Mouse (Mus musculus) liver, embryonic 12.5 days (tissue): ENCODE results near the gene Gpr37l1. TPM values are rescaled to one million over a fixed set of nuclear protein-coding genes. Genes with fewer than 3 reads are reported as not detected.

Source experiments
- ATAC-seq: fragments of 200-750 bp; cut with Nextera tagmentation; 2 replicates; pipeline ENCODE4 v1.8.0; 2017; ENCODE audit warnings: moderate number of reproducible peaks, mild to moderate bottlenecking, moderate library complexity
- H3K27ac ChIP-seq: fragments of 300-500 bp; sonication (generic); 2 replicates; pipeline ENCODE4 v1.5.1; 2016; ENCODE audit warnings: mild to moderate bottlenecking
- H3K27me3 ChIP-seq: fragments of 300-500 bp; sonication (generic); replicated peaks from 2 replicates; pipeline ENCODE4 v1.6.1; 2016; ENCODE audit warnings: mild to moderate bottlenecking, moderate library complexity
- H3K36me3 ChIP-seq: fragments of 300-500 bp; sonication (generic); 2 replicates; pipeline ENCODE4 v1.6.1; 2016; ENCODE audit warnings: mild to moderate bottlenecking, moderate library complexity
- H3K4me1 ChIP-seq: fragments of 300-500 bp; sonication (generic); 2 replicates; pipeline ENCODE4 v1.6.1; 2016
- H3K4me2 ChIP-seq: fragments of 300-500 bp; sonication (generic); 2 replicates; pipeline ENCODE4 v1.6.1; 2016; ENCODE audit warnings: mild to moderate bottlenecking, moderate library complexity
- H3K4me3 ChIP-seq: fragments of 300-500 bp; sonication (generic); 2 replicates; pipeline ENCODE4 v1.5.1; 2016; ENCODE audit warnings: mild to moderate bottlenecking, moderate library complexity
- H3K9ac ChIP-seq: fragments of 300-500 bp; sonication (generic); 2 replicates; pipeline ENCODE4 v1.6.1; 2016; ENCODE audit warnings: mild to moderate bottlenecking, moderate library complexity
- H3K9me3 ChIP-seq: fragments of 300-500 bp; sonication (generic); replicated peaks from 2 replicates; pipeline ENCODE4 v1.6.1; 2016; ENCODE audit warnings: mild to moderate bottlenecking, moderate library complexity
- WGBS: fragments of 180-500 bp; shearing (Covaris S2); methylation state at CpG from one replicate; pipeline ENCODE4 v1.1.7; 2016; ENCODE audit not compliant: insufficient replicate concordance; 5-methylcytosine and 5-hydroxymethylcytosine counted together
- polyA plus RNA-seq: library from polyadenylated mRNA; unstranded; fragments of >200 nt; fragmentation: Nextera tagmentation; extraction: Ambion mirVana; gene quantifications from 2 replicates; pipeline ENCODE4 v1.2.1, GENCODE M21; 2016

The Gpr37l1 gene
- polyA plus RNA-seq, 1 experiment from 2014 or later = not detected

DNA sequence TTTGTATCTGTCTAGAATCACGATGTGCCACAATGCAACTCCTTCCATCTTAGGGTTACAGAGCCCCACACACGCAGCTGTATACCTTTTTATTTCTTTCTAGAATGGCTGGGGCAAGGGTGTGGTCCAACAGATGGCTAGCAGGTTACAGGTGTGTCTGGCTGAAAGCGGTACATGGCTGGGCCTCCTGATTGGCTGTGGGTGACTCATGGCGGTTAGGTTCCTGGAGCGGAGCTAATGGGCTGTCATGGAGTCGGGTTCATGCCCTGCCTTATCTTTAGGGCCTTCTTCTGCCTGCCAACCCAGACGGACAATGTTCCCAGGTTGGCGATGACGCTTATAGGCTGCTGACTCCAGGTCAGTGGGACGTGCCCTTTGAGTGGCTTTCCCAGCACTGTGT is 13.3 kb upstream of the Gpr37l1 start:
- Histone ChIP-seq H3K27ac (no peak overlapping the region), H3K4me3 (no peak overlapping the region), H3K9me3 (no peaks in the 10 kb centered on the region), H3K27me3 (peaks cover 21% of the 10 kb centered on the region), H3K9ac (no peak overlapping the region), H3K4me2 (no peak overlapping the region), H3K4me1 (0 out of 2 replicates have a peak, but pooled peaks cover 6% of the 10 kb centered on the region), H3K36me3 (no peaks in the 10 kb centered on the region)
- ATAC-seq = no peak
- WGBS = 72% methylated on average over 10 of the region's 10 CpGs

DNA sequence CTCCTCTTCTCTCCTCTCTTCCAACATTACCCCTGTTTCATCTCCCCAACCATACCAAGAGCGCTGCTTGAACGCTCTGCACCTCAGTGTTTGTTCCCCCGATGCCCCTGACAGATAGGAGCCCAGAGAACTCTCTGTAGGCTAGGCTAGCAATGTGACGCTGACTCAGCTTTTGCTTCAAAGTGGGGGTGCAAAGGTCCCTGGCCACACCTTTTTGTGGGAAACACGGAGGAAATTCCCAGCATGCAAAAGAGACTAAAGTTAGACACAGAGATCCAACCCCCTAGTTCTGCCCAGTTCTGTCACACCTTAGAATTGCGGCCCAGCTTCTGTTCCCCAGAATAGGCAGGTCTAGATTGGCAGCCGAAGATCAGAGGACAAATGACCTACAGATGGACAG is 11.4 kb upstream of the Gpr37l1 start:
- 69% methylated on average over 7 of the region's 7 CpGs for WGBS
- Histone ChIP-seq H3K27me3 (peaks cover 16% of the 10 kb centered on the region), H3K4me1 (0 out of 2 replicates have a peak, but pooled peaks cover 6% of the 10 kb centered on the region), H3K9me3 (no peaks in the 10 kb centered on the region), H3K36me3 (no peaks in the 10 kb centered on the region), H3K27ac (no peak overlapping the region), H3K9ac (no peak overlapping the region), H3K4me3 (no peak overlapping the region), H3K4me2 (no peak overlapping the region)
- no peak for ATAC-seq

DNA sequence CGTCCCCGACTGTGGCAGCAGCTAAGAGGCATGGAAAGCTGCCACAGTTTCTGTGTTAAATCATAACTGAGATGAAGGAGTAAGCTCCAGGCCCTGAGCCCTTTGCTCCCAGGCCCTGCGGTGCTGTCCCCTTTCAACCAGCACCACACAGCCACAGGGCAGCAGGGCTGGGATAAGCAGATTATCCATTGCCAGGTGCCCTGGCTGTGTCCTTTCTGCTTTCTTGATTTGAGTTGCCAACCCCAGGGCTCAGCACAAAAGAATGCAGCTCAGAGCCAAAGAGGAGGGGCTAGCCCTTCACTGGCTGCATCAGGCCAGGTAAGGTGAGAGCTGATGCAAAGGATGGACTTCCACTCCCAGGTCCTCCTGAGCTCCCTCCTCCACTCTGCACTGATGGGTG is 10.2 kb upstream of the Gpr37l1 start:
- H3K4me2 ChIP-seq = no peak overlapping the region
- H3K27ac ChIP-seq = no peak overlapping the region
- no peak for ATAC-seq
- 86% methylated on average over 3 of the region's 3 CpGs for WGBS
- no peaks in the 10 kb centered on the region for H3K9me3 ChIP-seq
- no peaks in the 10 kb centered on the region for H3K36me3 ChIP-seq
- H3K4me1 ChIP-seq = no peaks in the 10 kb centered on the region
- no peak overlapping the region for H3K9ac ChIP-seq
- H3K4me3 ChIP-seq = no peak overlapping the region
- H3K27me3 ChIP-seq = peaks cover 9% of the 10 kb centered on the region

GRCm38 (mm10) chr1:135175176-135175575 is 7.7 kb upstream of the Gpr37l1 start:
- Histone ChIP-seq H3K4me1 (no peaks in the 10 kb centered on the region), H3K36me3 (no peaks in the 10 kb centered on the region), H3K9me3 (no peaks in the 10 kb centered on the region), H3K27me3 (no peaks in the 10 kb centered on the region), H3K9ac (no peak overlapping the region), H3K4me3 (no peak overlapping the region), H3K4me2 (no peak overlapping the region), H3K27ac (no peak overlapping the region)
- ATAC-seq = no peak
- 71% methylated on average over 3 of the region's 3 CpGs for WGBS

DNA sequence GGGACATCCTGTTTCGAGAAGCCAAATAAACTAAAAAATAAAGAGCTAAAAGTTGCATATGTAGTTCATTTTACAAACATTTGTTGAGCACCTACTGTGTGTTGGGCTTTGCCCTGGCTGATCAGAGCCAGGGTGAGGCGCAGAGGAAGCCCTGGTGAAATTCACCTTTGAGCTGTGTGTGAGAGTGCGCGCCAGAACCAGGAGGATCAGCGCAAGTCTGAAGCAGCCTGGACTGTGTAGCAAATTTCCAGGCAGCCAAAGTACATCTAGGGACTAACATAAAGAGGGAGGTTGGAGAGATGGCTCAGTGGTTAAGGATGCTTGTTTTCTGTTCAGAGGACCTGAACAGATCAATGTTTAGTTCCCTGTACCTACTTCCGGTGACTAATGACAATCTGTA is 5.8 kb upstream of the Gpr37l1 start:
- no peak overlapping the region for H3K4me3 ChIP-seq
- no peaks in the 10 kb centered on the region for H3K36me3 ChIP-seq
- ATAC-seq = no peak
- H3K27me3 ChIP-seq = peaks cover 3% of the 10 kb centered on the region; the same call in 1 of the 2 replicates
- no peak overlapping the region for H3K27ac ChIP-seq
- no peaks in the 10 kb centered on the region for H3K9me3 ChIP-seq
- no peak overlapping the region for H3K9ac ChIP-seq
- no peak overlapping the region for H3K4me2 ChIP-seq
- no peaks in the 10 kb centered on the region for H3K4me1 ChIP-seq
- 83% methylated on average over 6 of the region's 6 CpGs for whole genome bisulfite sequencing

DNA sequence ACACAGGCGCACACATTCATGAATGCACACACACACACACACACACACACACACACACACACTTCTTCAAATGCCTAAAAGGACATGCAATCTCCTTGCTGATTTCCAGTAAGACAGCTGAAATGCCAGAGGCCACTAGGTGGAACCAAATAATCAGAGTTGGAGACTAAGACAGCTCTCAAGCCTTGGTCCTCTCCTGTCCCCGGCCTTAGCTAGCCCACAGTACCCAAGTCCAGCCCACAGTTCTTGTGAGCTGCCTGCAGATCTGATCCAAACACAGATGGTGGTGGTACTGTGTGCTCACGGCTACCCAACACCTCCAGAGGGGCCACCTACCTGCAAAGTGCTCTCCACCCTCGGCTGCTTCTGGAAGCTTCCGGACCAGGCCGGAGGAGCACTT is 4.5 kb upstream of the Gpr37l1 start:
- ATAC-seq = no peak
- Histone ChIP-seq H3K9me3 (no peaks in the 10 kb centered on the region), H3K4me2 (no peak overlapping the region), H3K4me1 (no peaks in the 10 kb centered on the region), H3K27ac (no peak overlapping the region), H3K4me3 (no peak overlapping the region), H3K9ac (no peak overlapping the region), H3K36me3 (no peaks in the 10 kb centered on the region), H3K27me3 (peaks cover 11% of the 10 kb centered on the region)
- 56% methylated on average over 6 of the region's 6 CpGs for WGBS

- H3K27me3 ChIP-seq = peaks cover 16% of the 10 kb centered on the region
- no peak overlapping the region for H3K27ac ChIP-seq
- 66% methylated on average over 7 of the region's 7 CpGs for WGBS
- no peak overlapping the region for H3K9ac ChIP-seq
- H3K36me3 ChIP-seq = no peaks in the 10 kb centered on the region
- H3K9me3 ChIP-seq = no peaks in the 10 kb centered on the region
- no peak overlapping the region for H3K4me2 ChIP-seq
- H3K4me3 ChIP-seq = no peak overlapping the region
- no peaks in the 10 kb centered on the region for H3K4me1 ChIP-seq
- no peak for ATAC-seq
Observed at GRCm38 (mm10) chr1:135171202-135171601, 3.7 kb upstream of the Gpr37l1 start.

- no peak overlapping the region for H3K4me2 ChIP-seq
- no peak for ATAC-seq
Observed at GRCm38 (mm10) chr1:135170299-135170698, 2.8 kb upstream of the Gpr37l1 start.

GRCm38 (mm10) chr1:135169556-135170224 is 2.2 kb upstream of the Gpr37l1 start:
- no peak for ATAC-seq
- WGBS = 47% methylated on average over 12 of the region's 12 CpGs
- Histone ChIP-seq H3K27me3 (peaks cover 16% of the 10 kb centered on the region), H3K9ac (no peak overlapping the region), H3K27ac (no peak overlapping the region), H3K4me3 (no peak overlapping the region), H3K9me3 (no peaks in the 10 kb centered on the region), H3K36me3 (no peaks in the 10 kb centered on the region), H3K4me1 (no peaks in the 10 kb centered on the region), H3K4me2 (0 out of 2 replicates have a peak overlapping the region, but pooled peaks have one; percentile 1)

More at GRCm38 (mm10) chr1:135170299-135170698, 2.8 kb upstream of the Gpr37l1 start:
- Histone ChIP-seq H3K9ac (no peak overlapping the region), H3K9me3 (no peaks in the 10 kb centered on the region), H3K36me3 (no peaks in the 10 kb centered on the region), H3K27ac (no peak overlapping the region), H3K4me3 (no peak overlapping the region), H3K4me1 (no peaks in the 10 kb centered on the region), H3K27me3 (peaks cover 16% of the 10 kb centered on the region)
- 53% methylated on average over 10 of the region's 10 CpGs for WGBS

DNA sequence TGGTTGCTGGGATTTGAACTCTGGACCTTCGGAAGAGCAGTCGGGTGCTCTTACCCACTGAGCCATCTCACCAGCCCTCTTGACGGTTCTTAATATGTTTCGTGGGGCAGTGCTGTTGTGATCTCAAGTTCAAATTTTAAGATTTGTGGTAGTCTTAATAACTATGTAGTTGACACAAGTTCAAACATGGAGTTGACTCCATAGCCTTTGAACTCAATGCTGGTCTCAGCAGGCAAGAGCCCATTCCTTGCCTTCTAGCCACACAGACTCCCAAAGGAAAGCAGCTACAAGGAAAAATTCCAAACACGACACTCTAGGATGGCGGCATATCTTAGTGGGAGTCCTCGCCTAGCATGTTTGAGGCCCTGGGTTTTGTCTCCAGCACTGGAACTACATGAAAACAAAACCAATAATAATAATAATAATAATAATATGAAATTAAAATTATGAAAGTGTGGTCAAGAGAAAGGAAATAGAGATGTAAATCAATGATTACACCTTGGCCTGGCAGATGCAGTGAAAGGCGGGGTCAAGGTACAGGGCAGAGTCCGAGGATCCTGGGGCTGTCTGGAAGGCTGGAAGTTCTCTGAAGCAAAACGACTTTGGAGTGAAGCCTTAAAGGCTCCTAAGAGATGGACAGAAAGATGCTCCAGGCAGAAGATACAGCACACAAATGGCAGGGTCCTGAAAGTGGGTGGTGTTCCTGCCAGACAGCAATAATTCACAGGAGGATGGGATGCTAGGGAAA is 1.1 kb upstream of the Gpr37l1 start:
- H3K4me3 ChIP-seq = no peak overlapping the region
- no peak for ATAC-seq
- no peaks in the 10 kb centered on the region for H3K9me3 ChIP-seq
- H3K27ac ChIP-seq = no peak overlapping the region
- 72% methylated on average over 10 of the region's 10 CpGs for WGBS
- H3K4me2 ChIP-seq = no peak overlapping the region
- H3K36me3 ChIP-seq = no peaks in the 10 kb centered on the region
- peaks cover 16% of the 10 kb centered on the region for H3K27me3 ChIP-seq
- no peak overlapping the region for H3K9ac ChIP-seq
- no peaks in the 10 kb centered on the region for H3K4me1 ChIP-seq

DNA sequence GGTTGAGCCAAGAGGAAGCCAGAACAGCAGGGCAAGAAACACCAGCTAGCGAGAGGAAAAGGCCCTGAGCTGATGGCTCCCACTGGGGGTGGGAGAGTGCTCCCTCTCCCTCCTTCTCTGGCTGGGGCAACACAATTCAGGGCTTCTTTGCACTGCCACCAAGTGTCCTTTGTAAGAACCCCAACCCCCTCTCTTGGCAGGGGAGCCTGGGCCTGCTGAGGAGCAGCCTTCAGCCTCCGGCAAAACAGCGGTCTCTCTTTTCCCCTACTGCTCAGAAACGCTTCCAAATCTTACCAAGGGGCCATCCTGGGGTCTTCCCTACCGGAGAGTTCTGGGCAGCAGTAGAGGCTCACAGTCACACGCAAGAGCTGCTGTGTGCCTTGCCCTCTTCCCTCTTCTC is 4.8 kb downstream of the Gpr37l1 start:
- H3K4me1 ChIP-seq = no peaks in the 10 kb centered on the region
- no peak overlapping the region for H3K27ac ChIP-seq
- no peaks in the 10 kb centered on the region for H3K36me3 ChIP-seq
- H3K27me3 ChIP-seq = peaks cover 25% of the 10 kb centered on the region
- ATAC-seq = no peak
- WGBS = 66% methylated on average over 6 of the region's 6 CpGs
- H3K4me2 ChIP-seq = no peak overlapping the region
- no peak overlapping the region; the same call in 1 of the 2 replicates for H3K9ac ChIP-seq
- no peak overlapping the region for H3K4me3 ChIP-seq
- no peaks in the 10 kb centered on the region for H3K9me3 ChIP-seq

DNA sequence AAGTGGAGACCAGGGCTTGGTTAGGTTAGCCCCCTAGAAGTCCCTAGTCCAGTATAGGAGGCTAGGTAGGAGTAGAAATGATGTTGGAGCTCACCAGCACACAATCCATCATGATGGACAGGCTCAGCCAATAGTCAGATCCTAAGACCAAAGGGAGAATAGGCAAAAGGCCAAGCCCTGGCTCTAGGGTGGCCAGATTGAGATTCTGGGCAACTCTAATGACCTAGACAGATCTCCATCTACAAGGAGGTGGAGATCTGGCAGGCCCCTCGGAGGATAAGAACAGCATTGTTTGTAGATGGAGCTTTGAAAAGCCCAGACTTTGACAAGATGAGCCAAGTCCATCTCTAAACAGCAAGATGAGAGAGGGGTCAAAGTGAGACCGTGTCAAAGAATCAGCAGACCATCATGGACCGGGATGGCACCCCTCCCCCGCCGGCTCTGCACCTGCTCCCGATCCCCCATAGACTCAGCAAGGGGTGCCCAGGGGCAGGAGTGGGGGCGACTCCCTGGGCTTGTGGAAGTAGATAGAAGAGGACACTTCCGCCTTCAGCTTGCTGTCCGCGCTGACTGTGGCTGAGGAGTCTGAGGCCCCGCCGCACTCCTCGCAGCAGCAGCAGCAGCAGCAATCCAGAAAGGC is 7.0 kb downstream of the Gpr37l1 start:
- H3K9ac ChIP-seq = no peak overlapping the region
- no peaks in the 10 kb centered on the region for H3K9me3 ChIP-seq
- H3K4me3 ChIP-seq = no peak overlapping the region
- no peak overlapping the region for H3K27ac ChIP-seq
- 0 out of 2 replicates have a peak, but pooled peaks cover 12% of the 10 kb centered on the region for H3K27me3 ChIP-seq
- H3K4me2 ChIP-seq = no peak overlapping the region
- no peak; the same call in 1 of the 2 replicates for ATAC-seq
- no peaks in the 10 kb centered on the region for H3K4me1 ChIP-seq
- 64% methylated on average over 13 of the region's 13 CpGs for WGBS
- H3K36me3 ChIP-seq = peaks cover 10% of the 10 kb centered on the region
